Mouse (Mus musculus): Measurements from ENCODE around the gene Gm3327.
"Not testable (repeated sequence)": the region's sequence is repeated elsewhere in the genome, so short reads cannot be mapped to it uniquely, and the experiment has no call there.

Gm3327 gene

GRCm38 (mm10) chr14:44123551-44123950 is at the start of gene Gm3327:
Gene Gm3327, plus strand, starts transcription at chr14:44123851.
- in situ Hi-C loops (cut with MboI): not testable (repeated sequence)

GRCm38 (mm10) chr14:44077785-44078341 is 45.8 kb upstream of the Gm3327 start:
- in situ Hi-C loops (cut with MboI): not testable (repeated sequence)

GRCm38 (mm10) chr14:44086588-44086987 is 37.1 kb upstream of the Gm3327 start:
- in situ Hi-C loops (cut with MboI): not testable (repeated sequence)

- in situ Hi-C loops (cut with MboI): not testable (repeated sequence)
These were observed 36.1 kb upstream of the Gm3327 start for GRCm38 (mm10) chr14:44087535-44087934.

GRCm38 (mm10) chr14:44091524-44091923 is 32.1 kb upstream of the Gm3327 start:
- in situ Hi-C loops (cut with MboI): not testable (repeated sequence)

- in situ Hi-C loops (cut with MboI): not testable (repeated sequence)
These were observed 29.2 kb upstream of the Gm3327 start for GRCm38 (mm10) chr14:44094445-44094844.

- in situ Hi-C loops (cut with MboI): not testable (repeated sequence)
These were observed 23.6 kb upstream of the Gm3327 start for GRCm38 (mm10) chr14:44100030-44100429.

- in situ Hi-C loops (cut with MboI): not testable (repeated sequence)
These were observed 21.3 kb upstream of the Gm3327 start, which contains the start of gene Ear2 for GRCm38 (mm10) chr14:44102354-44102753. Gene Ear2, plus strand, starts transcription at chr14:44102654.

GRCm38 (mm10) chr14:44110981-44111380 is 12.7 kb upstream of the Gm3327 start:
- in situ Hi-C loops (cut with MboI): no loop called here
